Mouse (Mus musculus): ENCODE data around the gene Tbcd. TPM values are rescaled to one million over a fixed set of nuclear protein-coding genes. Genes with fewer than 3 reads are reported as not detected.
A peak's percentile ranks its signal among the peaks of the same experiment; 100 is the strongest.

The Tbcd gene
- polyA plus RNA-seq, 1 experiment from 2014 or later: 51.7 TPM

DNA sequence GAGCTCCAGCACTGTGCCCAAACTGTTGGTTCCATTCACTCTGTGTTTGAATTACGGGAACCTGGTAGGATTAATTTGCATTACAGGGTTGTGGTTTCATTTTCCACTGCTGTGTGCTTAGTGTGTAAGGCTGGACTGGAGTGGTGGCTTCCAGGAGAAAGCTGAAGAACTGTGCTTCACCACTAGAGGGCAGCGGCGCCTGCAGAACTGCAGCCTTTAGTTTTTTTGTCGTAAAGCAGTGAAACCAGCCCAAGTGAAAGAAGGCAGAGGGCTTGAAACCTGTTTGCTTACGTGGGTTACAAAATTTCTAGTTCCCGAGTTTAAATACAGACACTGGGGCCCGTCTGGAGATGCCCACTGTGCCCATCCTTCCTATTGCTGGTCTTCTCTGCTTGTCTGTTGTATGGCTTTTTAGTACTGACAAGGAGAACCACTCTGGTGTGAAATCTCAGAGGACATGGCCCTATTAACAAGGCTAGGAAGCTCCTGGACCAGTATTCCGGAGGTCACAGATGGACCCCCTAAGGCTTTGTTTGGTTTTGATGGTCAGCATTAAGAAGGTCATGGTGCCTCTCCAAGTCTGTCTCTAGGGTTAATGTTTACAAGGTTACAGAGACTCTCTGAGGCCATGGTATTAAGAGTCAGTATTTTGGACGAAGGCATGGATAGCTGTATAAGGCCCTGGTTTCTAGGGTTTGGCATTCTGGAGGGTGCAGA, 24.1 kb downstream of the Tbcd start:
- peak; percentile 79 for DNase-seq (ENCODE audit: low spot score)

DNA sequence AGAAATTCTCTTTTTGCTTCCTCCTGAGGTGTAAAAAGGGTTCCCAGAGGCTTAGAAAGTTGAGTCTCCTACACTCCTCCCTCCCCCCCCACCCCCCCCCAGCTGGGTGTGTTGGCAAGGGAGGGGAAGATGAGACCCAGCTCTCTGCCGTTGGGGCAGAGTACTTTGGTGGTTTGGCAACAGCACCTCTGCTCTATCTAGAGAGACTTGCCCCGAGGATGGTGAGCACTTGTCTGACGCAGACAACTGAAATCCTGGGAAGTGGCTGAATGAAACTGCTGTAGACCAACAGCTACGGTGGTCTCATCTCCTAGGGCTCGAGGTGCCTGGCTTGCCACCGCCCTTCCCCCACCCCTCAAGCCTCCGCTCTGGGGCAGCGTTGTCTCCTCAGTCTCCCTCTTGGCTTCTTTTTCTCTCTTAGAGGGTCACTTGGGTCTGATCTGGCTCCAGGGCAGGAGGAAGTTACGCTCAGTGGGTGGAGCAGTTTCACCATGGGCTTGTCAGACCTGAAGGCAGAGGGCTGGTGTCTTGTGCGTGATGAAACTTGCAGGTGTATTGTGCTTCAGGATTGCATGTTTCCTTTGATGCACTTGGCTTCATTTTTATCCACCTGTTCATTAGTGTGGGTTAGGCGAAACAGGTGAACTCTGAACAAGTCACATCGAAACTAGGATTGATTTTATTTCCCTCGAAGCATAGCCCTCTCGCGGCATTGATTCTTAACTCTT, 27.9 kb downstream of the Tbcd start:
- no peak for DNase-seq (ENCODE audit: low spot score)

DNA sequence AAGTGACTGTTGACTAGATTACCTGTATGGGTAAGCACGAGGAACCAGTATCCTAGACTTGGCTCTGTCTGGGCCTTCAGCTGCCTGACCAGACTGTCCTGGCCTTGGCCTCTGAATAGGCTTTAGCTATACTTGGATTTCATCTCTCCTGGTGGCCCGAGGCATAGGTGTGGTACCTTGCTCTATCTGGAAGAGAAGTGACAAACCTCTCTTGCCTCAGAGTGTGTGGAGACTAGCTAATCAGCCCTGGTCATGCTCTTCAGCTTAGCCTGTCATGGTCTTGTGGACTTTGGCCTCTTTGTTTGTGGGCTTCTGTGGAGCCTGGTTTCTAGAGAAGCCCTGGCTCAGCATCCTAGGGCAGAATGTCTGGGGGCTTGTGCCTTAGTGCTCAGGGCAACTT, 29.4 kb downstream of the Tbcd start:
- DNase-seq (ENCODE audit: low spot score): no peak

- peak; percentile 25 for DNase-seq (ENCODE audit: low spot score)
Measured at GRCm38 (mm10) chr11:121485882-121486281, 34.1 kb downstream of the Tbcd start.

GRCm38 (mm10) chr11:121490651-121491050, 38.9 kb downstream of the Tbcd start:
- no peak for DNase-seq (ENCODE audit: low spot score)

GRCm38 (mm10) chr11:121500595-121500994, 48.8 kb downstream of the Tbcd start:
- DNase-seq (ENCODE audit: low spot score): no peak

DNA sequence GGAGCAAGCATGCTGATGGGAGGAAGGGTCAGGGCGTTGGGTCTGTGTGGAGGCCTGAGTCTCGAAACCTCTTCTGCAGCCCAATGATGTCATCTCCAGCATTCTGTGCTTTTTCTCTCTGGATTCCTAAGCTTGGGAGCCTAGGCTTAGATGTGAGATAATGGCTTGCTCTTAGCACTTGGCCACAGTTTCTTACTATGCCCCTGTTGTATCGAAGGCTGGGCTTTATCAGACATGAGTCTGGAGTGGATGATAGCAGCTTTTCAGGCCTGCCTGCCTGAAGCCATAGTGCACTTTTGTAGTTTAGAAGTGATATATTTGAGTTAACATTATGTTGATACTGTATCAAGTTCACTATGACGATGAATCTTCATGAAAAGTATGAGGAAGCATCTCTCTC, 49.8 kb downstream of the Tbcd start:
- no peak for DNase-seq (ENCODE audit: low spot score)

DNA sequence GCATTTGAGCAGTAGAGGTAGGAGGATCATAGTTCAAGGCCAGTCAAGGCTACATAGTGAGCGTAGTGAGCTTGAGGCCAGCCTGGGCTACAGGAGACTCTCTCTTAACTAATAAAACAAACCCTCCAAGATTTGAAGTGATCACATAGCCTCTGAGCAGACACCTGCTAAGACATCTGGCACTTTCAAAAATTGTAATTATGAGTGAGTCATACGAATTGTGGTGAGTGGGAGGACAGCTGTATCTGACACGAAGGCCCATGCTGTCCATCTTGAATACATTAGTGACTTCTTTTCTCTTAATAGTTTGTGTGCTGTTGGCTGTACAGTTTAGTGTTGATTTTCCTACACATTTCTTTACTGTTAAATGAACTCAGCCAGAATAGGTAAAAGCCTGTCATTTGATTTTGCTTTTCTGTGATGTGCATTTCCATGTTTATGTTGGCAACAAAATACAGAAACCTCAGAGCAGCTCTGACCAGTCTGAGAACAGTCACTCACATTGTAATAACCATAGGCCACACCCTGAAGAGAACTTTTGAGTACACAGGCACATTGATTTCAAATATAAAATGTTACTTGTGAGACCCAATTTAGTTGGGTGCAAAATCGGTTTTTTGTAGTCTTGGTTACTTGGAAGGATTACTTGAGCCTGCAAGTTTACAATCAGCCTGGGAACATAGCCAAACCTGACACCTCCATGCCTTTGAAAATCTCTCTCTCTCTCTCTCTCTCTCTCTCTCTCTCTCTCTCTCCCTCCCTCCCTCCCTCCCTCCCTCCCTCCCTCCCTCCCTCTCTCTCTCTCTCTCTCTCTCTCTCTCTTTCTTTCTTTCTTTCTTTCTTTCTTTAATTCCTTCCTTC, 50.5 kb downstream of the Tbcd start:
- DNase-seq (ENCODE audit: low spot score): no peak

- DNase-seq (ENCODE audit: low spot score): no peak
Measured at GRCm38 (mm10) chr11:121508478-121508877, 56.7 kb downstream of the Tbcd start.

- no peak for DNase-seq (ENCODE audit: low spot score)
Measured at GRCm38 (mm10) chr11:121510512-121511246, 58.9 kb downstream of the Tbcd start.

- DNase-seq (ENCODE audit: low spot score): no peak
Measured at GRCm38 (mm10) chr11:121512896-121513572, 61.3 kb downstream of the Tbcd start.

DNA sequence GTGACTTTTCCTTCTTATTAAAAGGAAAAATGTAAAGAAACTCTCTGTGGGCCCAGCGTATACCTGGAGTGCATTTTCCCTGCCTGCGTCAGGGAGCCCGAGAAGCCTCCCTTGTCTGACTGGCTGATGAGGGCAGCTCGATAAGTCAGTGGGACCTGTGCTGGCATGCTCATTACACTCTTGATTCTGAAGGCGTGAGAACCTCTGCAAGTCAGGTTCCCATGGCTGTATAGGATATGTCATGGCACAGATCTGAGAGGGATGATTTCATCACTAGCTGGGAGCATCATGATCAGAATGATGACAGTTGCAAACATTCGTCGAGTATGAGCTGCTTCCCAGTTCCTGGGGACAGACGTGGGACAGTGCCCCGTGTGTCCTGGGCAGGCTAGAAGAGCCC, 64.2 kb downstream of the Tbcd start:
- no peak for DNase-seq (ENCODE audit: low spot score)

- no peak for DNase-seq (ENCODE audit: low spot score)
Measured at GRCm38 (mm10) chr11:121516906-121517305, 65.2 kb downstream of the Tbcd start.

GRCm38 (mm10) chr11:121517687-121518465, 66.1 kb downstream of the Tbcd start:
- DNase-seq (ENCODE audit: low spot score): no peak

- DNase-seq (ENCODE audit: low spot score): no peak
Measured at GRCm38 (mm10) chr11:121519131-121519530, 67.4 kb downstream of the Tbcd start, which contains the start of gene Zfp750. Gene Zfp750, minus strand, starts transcription at chr11:121519333.

DNA sequence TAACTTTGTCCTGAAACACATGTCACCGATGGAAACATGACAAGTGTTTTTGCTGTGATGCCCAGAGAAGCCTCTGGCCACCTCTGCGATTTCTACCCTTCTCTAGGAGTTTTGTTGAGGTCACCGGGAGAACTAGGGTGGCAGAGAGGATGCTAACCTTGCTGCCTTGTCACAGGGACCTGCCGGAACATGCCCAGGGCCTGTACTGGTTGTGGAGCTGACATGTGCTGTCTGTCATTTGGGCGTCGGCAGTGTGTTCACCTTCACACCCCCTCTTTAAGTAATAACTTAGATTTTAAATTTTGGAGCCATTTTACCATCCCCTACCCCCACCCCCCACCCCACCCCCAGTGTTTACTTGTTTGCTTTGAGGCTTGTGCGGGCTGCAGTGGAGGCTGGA, 68.0 kb downstream of the Tbcd start:
- no peak for DNase-seq (ENCODE audit: low spot score)

DNA sequence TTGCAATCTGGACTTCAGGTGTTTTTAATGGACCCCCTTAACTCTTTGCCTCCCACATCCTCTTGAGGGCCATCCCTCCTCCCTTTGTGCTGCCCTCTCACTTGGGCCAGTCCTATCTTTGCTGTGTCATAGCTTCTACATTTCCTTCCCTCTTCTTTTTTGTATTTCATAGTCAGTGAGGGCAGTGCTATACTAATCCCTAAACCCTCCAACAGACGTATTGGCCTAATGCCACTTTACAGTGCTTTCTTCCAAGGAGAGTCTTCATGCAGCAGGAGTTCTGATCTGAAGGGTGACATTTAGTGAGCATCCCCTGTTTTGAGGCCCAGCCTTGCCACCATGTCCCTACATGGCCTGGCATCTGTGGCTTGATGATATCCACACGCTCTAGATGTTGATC, 69.0 kb downstream of the Tbcd start:
- DNase-seq (ENCODE audit: low spot score): no peak

DNA sequence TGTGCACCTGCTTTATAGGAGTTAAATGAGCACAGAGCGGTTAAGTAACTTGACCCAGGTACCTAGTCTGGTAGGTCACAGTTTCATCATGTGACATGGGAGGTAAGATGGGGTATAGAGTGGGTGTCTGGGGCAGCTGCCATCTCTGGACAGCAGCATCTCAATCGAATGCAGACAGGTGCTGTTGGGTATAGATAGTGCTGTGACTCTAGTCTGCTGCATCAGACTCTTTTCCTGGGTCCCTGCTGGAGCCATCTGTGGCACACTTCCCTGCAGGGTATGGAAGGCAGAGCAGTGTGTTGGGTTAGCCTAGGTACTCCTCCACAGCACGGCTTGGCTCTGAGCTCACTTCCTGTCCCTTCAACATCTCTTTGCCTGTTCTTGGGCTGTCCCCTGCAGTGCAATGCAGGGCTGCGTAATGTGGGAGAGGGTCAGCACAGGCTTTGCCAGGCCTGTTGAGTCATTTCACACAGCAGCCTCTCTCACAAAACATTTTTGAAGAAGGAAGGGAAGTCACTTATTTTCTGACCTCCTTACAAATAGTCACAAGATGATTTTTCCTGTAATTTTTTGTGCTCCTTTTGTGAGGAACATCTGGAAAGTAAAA, 70.5 kb downstream of the Tbcd start:
- DNase-seq (ENCODE audit: low spot score): no peak

DNA sequence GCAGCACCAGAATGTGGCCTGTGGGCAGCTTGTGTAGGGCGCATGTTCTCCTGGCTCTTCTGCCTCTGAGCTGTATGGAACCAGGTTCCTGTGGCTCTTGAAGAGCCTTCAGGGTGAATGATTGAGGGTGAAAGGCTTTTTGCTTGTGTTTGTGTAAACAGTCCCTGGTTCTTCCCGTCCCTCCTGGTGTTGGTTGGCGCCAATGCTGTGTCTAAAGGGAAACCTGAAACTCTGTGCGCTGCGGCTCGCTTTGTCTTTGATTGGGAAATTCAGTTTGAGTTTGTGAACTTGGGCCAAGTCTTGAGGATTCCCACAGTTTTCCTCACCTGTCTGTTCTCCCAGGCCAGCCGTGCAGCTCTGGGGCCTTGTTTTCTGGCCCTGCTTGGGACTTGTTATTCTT, 72.4 kb downstream of the Tbcd start:
- DNase-seq (ENCODE audit: low spot score): no peak
